Mouse (Mus musculus) stomach, embryonic 15.5 days (tissue): ENCODE measurements around the gene 4931406P16Rik. TPM values are rescaled to one million over a fixed set of nuclear protein-coding genes. Genes with fewer than 3 reads are reported as not detected.

Experiments used
- ATAC-seq: fragments of 200-750 bp; cut with Nextera tagmentation; 2 replicates; pipeline ENCODE4 v1.8.0; 2017; ENCODE audit warnings: low read depth, moderate number of reproducible peaks, moderate TSS enrichment; ENCODE audit not compliant: insufficient read depth, low FRiP score
- H3K27ac ChIP-seq: fragments of 300-500 bp; sonication (generic); 2 replicates; pipeline ENCODE4 v1.5.1; 2015; ENCODE audit warnings: mild to moderate bottlenecking, inconsistent platforms
- H3K27me3 ChIP-seq: fragments of 300-500 bp; sonication (generic); replicated peaks from 2 replicates; pipeline ENCODE4 v1.6.1; 2015; ENCODE audit warnings: inconsistent platforms
- H3K36me3 ChIP-seq: fragments of 300-500 bp; sonication (generic); 2 replicates; pipeline ENCODE4 v1.6.1; 2015; ENCODE audit warnings: inconsistent platforms
- H3K4me1 ChIP-seq: fragments of 300-500 bp; sonication (generic); 2 replicates; pipeline ENCODE4 v1.6.1; 2015; ENCODE audit warnings: inconsistent platforms
- H3K4me2 ChIP-seq: fragments of 300-500 bp; sonication (generic); 2 replicates; pipeline ENCODE4 v1.6.1; 2015; ENCODE audit warnings: mild to moderate bottlenecking, inconsistent platforms
- H3K4me3 ChIP-seq: fragments of 300-500 bp; sonication (generic); replicated peaks from 2 replicates; pipeline ENCODE4 v1.5.1; 2015; ENCODE audit warnings: inconsistent platforms
- H3K9ac ChIP-seq: fragments of 300-500 bp; sonication (generic); 2 replicates; pipeline ENCODE4 v1.6.1; 2015; ENCODE audit warnings: inconsistent platforms
- H3K9me3 ChIP-seq: fragments of 300-500 bp; sonication (generic); 2 replicates; pipeline ENCODE4 v1.6.1; 2016; ENCODE audit warnings: inconsistent platforms
- WGBS: fragments of 180-500 bp; shearing (Covaris S2); methylation state at CpG from one replicate; pipeline ENCODE4 v1.1.7; 2015; 5-methylcytosine and 5-hydroxymethylcytosine counted together
- polyA plus RNA-seq: library from polyadenylated mRNA; unstranded; fragments of >200 nt; fragmentation: Nextera tagmentation; extraction: Ambion mirVana; gene quantifications from 2 replicates; pipeline ENCODE4 v1.2.1, GENCODE M21; 2015

Gene 4931406P16Rik
- polyA plus RNA-seq, 1 experiment from 2014 or later, result 28.2 TPM

DNA sequence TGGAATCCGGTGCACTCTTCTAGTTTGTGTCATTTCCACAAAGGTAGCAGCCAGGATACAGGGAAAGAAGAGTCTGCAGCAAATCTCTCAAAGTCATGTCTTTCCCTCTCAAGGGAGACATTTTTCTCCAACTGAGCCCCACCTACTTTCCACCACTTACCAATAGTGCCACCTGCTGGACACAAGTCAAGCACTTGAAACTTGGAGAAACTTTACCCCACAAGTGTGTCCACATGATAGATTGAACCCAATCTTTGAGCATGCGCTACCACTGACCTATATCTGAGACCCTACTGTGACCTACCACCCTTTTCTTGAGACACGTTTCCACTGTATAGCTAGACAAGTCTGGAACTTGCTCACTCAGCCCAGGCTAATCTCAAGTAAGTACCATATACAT lies 115.0 kb downstream of the 4931406P16Rik start:
- peaks cover 27% of the 10 kb centered on the region for H3K36me3 ChIP-seq
- no peak overlapping the region for H3K4me3 ChIP-seq
- H3K9me3 ChIP-seq, result no peaks in the 10 kb centered on the region
- H3K9ac ChIP-seq, result no peak overlapping the region
- H3K27me3 ChIP-seq, result no peaks in the 10 kb centered on the region
- WGBS, result 34% methylated on average over 3 of the region's 3 CpGs
- H3K4me1 ChIP-seq, result no peaks in the 10 kb centered on the region
- H3K4me2 ChIP-seq, result no peak overlapping the region
- ATAC-seq, result no peak
- no peak overlapping the region for H3K27ac ChIP-seq

GRCm38 (mm10) chr7:34196132-34197128 lies 116.9 kb downstream of the 4931406P16Rik start, which contains the start of gene Pdcd2l:
Pdcd2l (minus strand) TSS chr7:34196661.
- peak; percentile 91 for ATAC-seq
- H3K4me1 ChIP-seq, result no peaks in the 10 kb centered on the region
- H3K36me3 ChIP-seq, result peaks cover 22% of the 10 kb centered on the region
- WGBS, result 2% methylated on average over 70 of the region's 70 CpGs
- no peaks in the 10 kb centered on the region for H3K9me3 ChIP-seq
- no peaks in the 10 kb centered on the region for H3K27me3 ChIP-seq
- H3K4me3 ChIP-seq, result peak within 1 kb of the TSS; percentile 96
- peak within 1 kb of the TSS; percentile 84 for H3K27ac ChIP-seq
- peak within 1 kb of the TSS; percentile 79 for H3K4me2 ChIP-seq
- peak within 1 kb of the TSS; percentile 76 for H3K9ac ChIP-seq

DNA sequence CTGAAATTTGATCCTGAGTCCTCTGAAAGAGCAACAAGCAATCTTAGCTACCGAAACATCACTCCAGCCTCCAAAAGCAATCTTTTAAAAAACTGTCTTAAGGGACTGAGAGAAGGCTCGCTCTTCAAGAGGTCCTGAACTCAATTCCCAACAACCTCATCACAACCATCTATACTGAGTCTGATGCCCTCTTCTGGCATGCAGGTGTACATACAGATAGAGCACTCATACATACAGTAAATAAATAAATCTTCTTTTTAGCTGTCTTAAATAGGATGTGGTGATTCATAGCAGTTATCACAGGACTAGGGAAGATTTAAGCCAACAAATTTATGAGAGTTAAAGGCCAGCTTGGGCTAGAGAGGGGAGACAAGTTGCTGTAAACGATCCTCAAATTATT lies 117.7 kb downstream of the 4931406P16Rik start:
- no peaks in the 10 kb centered on the region for H3K4me1 ChIP-seq
- H3K27me3 ChIP-seq, result no peaks in the 10 kb centered on the region
- no peak for ATAC-seq
- 40% methylated on average over 3 of the region's 3 CpGs for WGBS
- peak overlapping the region; percentile 96 for H3K4me3 ChIP-seq
- H3K36me3 ChIP-seq, result peaks cover 14% of the 10 kb centered on the region
- H3K4me2 ChIP-seq, result peak overlapping the region; percentile 79
- H3K9ac ChIP-seq, result peak overlapping the region; percentile 76
- H3K9me3 ChIP-seq, result no peaks in the 10 kb centered on the region
- no peak overlapping the region; the same call in 1 of the 2 replicates for H3K27ac ChIP-seq

GRCm38 (mm10) chr7:34192825-34193224 lies 120.5 kb downstream of the 4931406P16Rik start:
- Histone ChIP-seq H3K27ac (no peak overlapping the region), H3K9ac (no peak overlapping the region), H3K4me2 (no peak overlapping the region), H3K27me3 (no peaks in the 10 kb centered on the region), H3K36me3 (peaks cover 20% of the 10 kb centered on the region), H3K9me3 (no peaks in the 10 kb centered on the region), H3K4me1 (no peaks in the 10 kb centered on the region), H3K4me3 (no peak overlapping the region)
- whole genome bisulfite sequencing, result 86% methylated on average over 6 of the region's 6 CpGs
- no peak for ATAC-seq

DNA sequence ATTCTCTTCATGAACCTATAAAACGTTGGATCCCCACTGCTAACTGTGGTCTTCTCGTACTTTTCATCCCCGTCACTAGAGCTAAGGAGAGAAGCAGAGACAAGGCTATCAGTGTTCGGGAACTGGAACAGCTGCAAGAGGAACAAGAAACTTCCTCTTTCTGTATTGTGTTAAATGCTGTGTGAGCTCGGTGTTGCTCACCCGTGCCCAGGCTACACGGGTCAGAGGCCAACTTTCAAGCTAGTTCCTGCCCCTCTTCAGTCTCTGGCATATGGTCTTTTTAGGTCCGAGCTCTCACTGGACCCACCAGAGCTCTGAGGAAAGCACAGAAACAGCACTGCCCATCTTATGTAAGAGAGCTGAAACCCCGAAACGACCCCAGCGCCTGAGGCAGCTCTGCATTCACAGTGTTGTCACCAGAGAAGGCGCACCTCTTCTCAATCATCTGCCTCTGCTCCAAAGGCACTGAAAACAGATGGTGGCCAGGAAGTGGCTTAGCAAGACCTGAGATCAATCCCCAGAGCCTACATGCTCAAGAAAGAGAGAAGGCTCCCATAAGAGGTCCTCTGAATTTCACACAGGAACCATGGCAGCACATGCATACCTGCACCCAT lies 123.9 kb downstream of the 4931406P16Rik start:
- Histone ChIP-seq H3K27me3 (no peaks in the 10 kb centered on the region), H3K36me3 (peaks cover 47% of the 10 kb centered on the region), H3K4me3 (no peak overlapping the region), H3K4me1 (no peaks in the 10 kb centered on the region), H3K9me3 (no peaks in the 10 kb centered on the region), H3K9ac (no peak overlapping the region), H3K27ac (no peak overlapping the region), H3K4me2 (no peak overlapping the region)
- WGBS, result 84% methylated on average over 12 of the region's 12 CpGs
- ATAC-seq, result no peak

Other genes starting within 250 kb of the 4931406P16Rik start
- gene Scgb1b30, start 218.1 kb downstream of the 4931406P16Rik start, polyA plus RNA-seq, result not detected in 2 replicates
- gene Wtip, start 180.3 kb downstream of the 4931406P16Rik start, polyA plus RNA-seq, result 6.8 and 7.2 TPM in 2 replicates
- 175 and 181 TPM in 2 replicates for gene Uba2, start 144.0 kb downstream of the 4931406P16Rik start, polyA plus RNA-seq
- 54.4 and 65.0 TPM in 2 replicates for gene Pdcd2l, start 116.9 kb downstream of the 4931406P16Rik start, polyA plus RNA-seq
- 288 and 338 TPM in 2 replicates for gene Gpi1, start 83.2 kb downstream of the 4931406P16Rik start, polyA plus RNA-seq
- not detected in 2 replicates for gene Gm6096, start 62.5 kb downstream of the 4931406P16Rik start, polyA plus RNA-seq
- gene Lsm14a, start 79.8 kb upstream of the 4931406P16Rik start, polyA plus RNA-seq, result 80.5 and 84.0 TPM in 2 replicates